Mouse (Mus musculus) MEL (cell line): ENCODE measurements at regions not wholly inside any gene's neighbourhood (a gene's known extent, or its start where the extent isn't known, plus 50 kb on each side); places are given as distances from the start of the nearest gene placed in this dataset.

Source experiments
- JUND ChIP-seq: IDR thresholded peaks from 2 replicates; pipeline ENCODE4 v1.6.1; 2011; ENCODE audit warnings: low read depth, mild to moderate bottlenecking, improper control_type of control experiment, low read length
- KAT2A ChIP-seq: conservative IDR thresholded peaks from 2 replicates; pipeline ENCODE4 v1.6.1; 2012; ENCODE audit warnings: low read depth, low read length, improper control_type of control experiment, inconsistent platforms
- MAX ChIP-seq: IDR thresholded peaks from 2 replicates; pipeline ENCODE4 v1.6.1; 2011; ENCODE audit warnings: low read length, improper control_type of control experiment
- NRF1 ChIP-seq: IDR thresholded peaks from 2 replicates; pipeline ENCODE4 v1.6.1; 2014; ENCODE audit warnings: low read depth, mild to moderate bottlenecking, inconsistent platforms, low read length, improper control_type of control experiment, moderate library complexity; ENCODE audit not compliant: poor library complexity, insufficient read depth, severe bottlenecking
- POLR2A ChIP-seq, 2 experiments: IDR thresholded peaks; 2 replicates each; pipeline ENCODE4 v1.6.1; 2011 to 2012; ENCODE audit warnings: low read length in 2 of 2, mild to moderate bottlenecking in 2 of 2, control low read depth in 1 of 2, improper control_type of control experiment in 1 of 2, low read depth in 1 of 2, moderate library complexity in 1 of 2; ENCODE audit not compliant: control insufficient read depth in 1 of 2, insufficient read depth in 1 of 2, poor library complexity in 1 of 2

- no peak for TF ChIP-seq MAX
- no peak for TF ChIP-seq POLR2A (IDR thresholded peaks at IDR 0.05; ENCODE audit: control insufficient read depth in 1 of 2, insufficient read depth in 1 of 2, low read depth in 1 of 2, low read length in 2 of 2, poor library complexity in 1 of 2)
- no peak for TF ChIP-seq NRF1
- TF ChIP-seq JUND: no peak
- no peak for TF ChIP-seq KAT2A
Observed at GRCm38 (mm10) chr17:85929699-85930286, 215.2 kb downstream of the Srbd1 start.
